Mouse (Mus musculus): ENCODE data around the gene Tpmt.

DNA sequence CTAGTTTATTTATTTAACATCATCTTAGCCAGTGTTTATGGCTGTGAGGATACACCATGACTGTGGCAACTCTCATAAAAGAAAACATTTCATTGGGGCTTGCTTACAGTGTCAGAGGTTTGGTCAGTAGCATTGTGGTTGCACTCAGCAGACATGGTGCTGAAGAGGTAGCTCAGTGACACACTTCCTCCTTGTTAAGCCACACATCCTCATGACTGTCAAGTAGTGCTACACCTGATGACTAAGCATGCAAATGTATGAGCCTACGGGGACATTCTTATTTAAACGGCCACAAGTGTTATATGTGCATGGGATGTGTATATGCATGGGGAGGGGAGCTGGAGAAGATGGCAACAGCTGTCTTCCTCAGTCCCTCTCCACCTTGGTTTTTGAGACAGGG lies 60.7 kb downstream of the Tpmt start:
- TF ChIP-seq CTCF (IDR thresholded peaks at IDR 0.05; ENCODE audit: borderline replicate concordance, insufficient read depth, low read length) (no peak), POLR2A (IDR thresholded peaks at IDR 0.05; ENCODE audit: low read depth, low read length) (no peak)
